Mouse (Mus musculus): ENCODE measurements at regions not wholly inside any gene's neighbourhood (a gene's known extent, or its start where the extent isn't known, plus 50 kb on each side); places are given as distances from the start of the nearest gene placed in this dataset.
"Not testable (repeated sequence)": the region's sequence is repeated elsewhere in the genome, so short reads cannot be mapped to it uniquely, and the experiment has no call there.

GRCm38 (mm10) chr19:51355701-51356100 lies 677.3 kb upstream of the Sorcs1 start:
- intact Hi-C loops (cut with DNase I), result no loop called here
- no peak for DNase-seq

GRCm38 (mm10) chr19:51340491-51340890 lies 662.0 kb upstream of the Sorcs1 start:
- intact Hi-C loops (cut with DNase I), result no loop called here
- no peak for DNase-seq

DNA sequence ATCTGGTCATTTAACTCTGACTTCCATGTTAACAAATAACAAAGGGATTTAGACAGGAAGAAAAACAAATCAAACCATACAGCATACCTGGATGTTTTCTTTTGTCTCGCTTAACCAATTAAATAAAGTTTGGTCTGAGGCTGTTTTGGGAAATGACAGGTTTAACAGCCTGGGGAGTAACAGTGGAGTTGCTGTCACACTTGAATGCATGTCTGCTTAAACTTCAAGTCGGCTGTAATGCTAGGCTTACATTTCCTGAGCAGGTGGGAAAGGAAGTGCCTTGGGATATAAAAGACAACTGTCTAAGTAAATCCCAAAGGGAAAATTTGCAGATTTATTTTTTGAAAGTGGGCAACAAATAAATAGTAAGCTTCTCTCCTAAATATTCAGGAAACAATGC lies 651.6 kb upstream of the Sorcs1 start:
- intact Hi-C loops (cut with DNase I), result no loop called here
- DNase-seq, result no peak

GRCm38 (mm10) chr19:51303708-51304107 lies 625.3 kb upstream of the Sorcs1 start:
- intact Hi-C loops (cut with DNase I), result no loop called here

DNA sequence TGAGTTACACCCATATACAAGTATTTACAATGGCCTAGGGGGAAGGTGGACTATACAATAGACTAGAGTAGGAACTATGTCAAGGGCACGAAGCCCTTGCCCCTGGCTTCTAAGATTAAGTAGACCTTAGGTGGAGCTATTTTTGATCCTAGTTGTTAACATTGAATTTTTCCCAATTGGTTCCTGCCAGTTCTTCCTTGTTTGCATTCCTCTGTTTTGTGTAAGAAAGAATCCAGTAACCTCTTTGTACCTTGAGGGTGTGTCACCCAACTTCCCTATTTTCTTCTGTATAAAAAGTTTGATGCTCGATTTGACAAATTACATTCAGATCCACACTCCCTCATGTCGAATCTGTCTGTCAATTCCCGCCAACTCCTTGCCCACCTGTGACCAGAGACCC lies 618.2 kb upstream of the Sorcs1 start:
- DNase-seq; intact Hi-C loops (cut with DNase I): not testable (repeated sequence)

More at GRCm38 (mm10) chr19:51303708-51304107, 625.3 kb upstream of the Sorcs1 start:
- no peak for DNase-seq

DNA sequence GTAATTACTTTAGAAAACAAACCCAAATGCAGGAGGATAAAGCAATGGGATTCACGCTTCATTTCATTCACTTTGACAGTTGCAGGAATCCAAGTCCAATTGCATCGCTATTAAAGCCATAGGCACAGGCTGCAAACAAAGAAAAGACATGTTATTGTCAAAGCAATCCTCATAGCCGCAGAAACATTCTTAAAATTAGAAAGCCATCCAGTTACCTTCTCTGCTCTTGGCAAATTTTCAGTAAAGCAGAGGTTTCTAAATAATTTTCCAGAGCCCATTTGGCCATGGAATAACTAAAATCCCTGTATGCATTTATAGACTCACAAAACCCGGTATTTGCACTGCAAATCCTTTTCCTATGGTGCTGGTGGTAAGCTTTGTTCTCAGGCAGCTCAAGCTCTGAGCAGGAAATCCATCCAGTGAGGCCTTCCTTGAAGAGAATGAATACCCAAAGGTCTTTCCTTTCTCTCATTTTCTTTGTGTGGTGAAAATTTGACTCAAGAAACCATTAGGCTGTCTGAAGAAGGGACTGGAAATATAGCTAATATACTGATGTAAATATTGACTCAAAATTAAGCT lies 590.6 kb upstream of the Sorcs1 start:
- DNase-seq, result no peak
- intact Hi-C loops (cut with DNase I), result no loop called here

DNA sequence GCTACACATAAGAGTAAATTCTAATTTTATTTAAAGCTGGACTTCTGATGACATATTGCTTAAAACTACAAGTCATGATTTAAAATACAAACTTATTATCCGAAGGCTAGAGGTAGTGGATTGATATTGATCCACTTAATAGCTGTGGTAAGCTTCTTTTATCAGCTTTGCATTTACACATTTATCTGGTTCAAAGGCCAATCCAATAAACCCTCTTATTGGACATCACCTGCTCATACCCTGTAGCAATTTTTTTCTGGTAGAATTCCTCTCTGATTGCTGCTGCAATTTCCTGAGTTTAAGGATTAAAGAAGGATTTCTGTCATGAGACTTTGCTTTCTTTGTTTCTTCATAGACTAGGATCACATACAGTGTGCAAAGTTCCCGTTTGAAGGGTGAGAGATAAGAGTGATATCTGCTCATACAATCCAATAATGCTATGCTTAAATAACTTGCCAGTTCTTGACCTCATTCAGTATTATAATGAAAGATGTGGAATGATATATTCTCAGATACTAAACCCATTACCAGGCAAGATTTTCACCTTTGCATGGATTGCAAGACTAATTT lies 561.9 kb upstream of the Sorcs1 start:
- intact Hi-C loops (cut with DNase I), result no loop called here
- DNase-seq, result no peak

- intact Hi-C loops (cut with DNase I), result no loop called here
- DNase-seq, result no peak
Measured at GRCm38 (mm10) chr19:51238181-51238523, 559.7 kb upstream of the Sorcs1 start.

GRCm38 (mm10) chr19:51237509-51238180 lies 559.2 kb upstream of the Sorcs1 start:
- intact Hi-C loops (cut with DNase I), result no loop called here
- DNase-seq, result no peak

- no peak for DNase-seq
- intact Hi-C loops (cut with DNase I), result no loop called here
Measured at GRCm38 (mm10) chr19:51232525-51232924, 554.1 kb upstream of the Sorcs1 start.

DNA sequence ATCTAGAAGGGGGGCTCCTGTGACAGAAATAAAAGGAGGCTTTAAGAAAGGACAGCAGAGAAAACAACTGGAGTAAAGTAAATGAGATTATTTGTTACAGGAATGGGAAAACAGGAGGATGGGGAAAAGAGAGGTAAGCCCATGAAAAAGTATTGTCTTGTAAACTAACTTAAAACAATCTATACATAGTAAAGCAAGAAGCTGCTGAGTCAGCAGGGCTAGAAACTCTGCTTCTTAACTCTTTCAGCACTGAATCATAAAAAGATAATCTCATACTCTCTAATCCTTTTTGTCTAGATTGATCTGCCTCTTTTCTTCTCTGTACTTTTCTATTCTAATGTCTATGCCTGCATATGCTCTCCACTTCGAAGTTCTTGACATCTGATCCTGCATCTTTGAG lies 548.5 kb upstream of the Sorcs1 start:
- DNase-seq, result no peak
- intact Hi-C loops (cut with DNase I), result no loop called here

DNA sequence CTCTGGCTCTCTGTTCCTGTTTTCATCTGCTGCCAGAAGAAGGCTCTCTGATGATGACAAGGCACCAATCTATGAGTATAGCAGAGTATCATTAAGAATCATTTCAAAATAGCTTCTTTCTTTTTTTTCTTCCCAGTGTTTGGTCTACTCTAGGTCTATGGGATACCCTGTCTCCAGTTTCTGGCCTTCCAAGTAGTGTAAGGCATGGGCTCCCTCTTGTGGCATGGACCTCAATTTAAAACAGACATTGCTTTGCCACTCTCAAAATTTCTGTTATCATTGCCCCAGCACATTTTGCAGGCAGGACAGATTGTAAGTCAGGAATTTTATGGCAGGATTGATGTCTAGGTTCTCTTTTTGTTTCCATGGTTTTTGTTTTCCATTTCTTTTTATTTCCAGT lies 522.9 kb upstream of the Sorcs1 start:
- DNase-seq, result peak; percentile 8 to 26
- intact Hi-C loops (cut with DNase I), result loop anchor here (2.0 to 5.0 kb wide), 2 partner anchors 943 to 1014 kb away; no protein-coding TSS in a partner anchor
